Mouse (Mus musculus): ENCODE data around the gene Sprr2k.

DNA sequence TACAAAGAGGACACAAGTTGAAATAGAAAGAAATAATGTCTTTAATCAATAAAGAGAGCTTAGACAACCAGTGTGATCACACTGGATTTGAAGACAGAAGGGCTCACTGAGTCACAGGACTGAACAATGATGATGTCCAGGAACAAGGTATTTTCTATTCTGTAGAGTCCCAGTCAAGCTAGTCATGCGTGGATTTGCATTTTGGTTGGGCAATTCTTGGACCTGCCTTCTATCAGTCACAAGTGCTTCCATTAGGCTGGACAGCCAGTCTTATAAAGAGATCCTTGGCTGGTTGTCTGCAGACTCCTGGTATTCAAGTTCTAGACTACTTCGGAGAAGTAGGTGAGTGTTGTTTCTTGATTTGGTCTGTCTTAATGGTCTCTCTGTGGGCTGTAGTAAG, 24.7 kb upstream of the Sprr2k start, which contains the start of gene Sprr2i:
- TF ChIP-seq CTCF (IDR thresholded peaks at IDR 0.05; ENCODE audit: extremely low read depth, insufficient read depth, low read length) (no peak), POLR2A (IDR thresholded peaks at IDR 0.05; ENCODE audit: extremely low read depth, insufficient read depth, low read length) (no peak)

Data from cortical plate, adult 2 months (tissue).